Mouse (Mus musculus) cortical plate, adult 2 months (tissue): ENCODE data around the gene Dlg4. TPM values are rescaled to one million over a fixed set of nuclear protein-coding genes. Genes with fewer than 3 reads are reported as not detected.
A peak's percentile ranks its signal among the peaks of the same experiment; 100 is the strongest.

Experiments used
- H3K27ac ChIP-seq: fragments of 200-500 bp; 2 replicates; pipeline ENCODE4 v1.5.1; 2012; ENCODE audit warnings: low read length, control low read depth, inconsistent platforms; ENCODE audit not compliant: insufficient read depth
- H3K4me1 ChIP-seq: fragments of 200-500 bp; 2 replicates; pipeline ENCODE4 v1.6.1; 2011; ENCODE audit warnings: low read length; ENCODE audit not compliant: control insufficient read depth, insufficient read depth
- H3K4me3 ChIP-seq: fragments of 200-500 bp; 2 replicates; pipeline ENCODE4 v1.5.1; 2011; ENCODE audit warnings: mild to moderate bottlenecking, low read length, control low read depth; ENCODE audit not compliant: insufficient read depth
- CTCF ChIP-seq: fragments of 200-500 bp; IDR thresholded peaks from 2 replicates; pipeline ENCODE4 v1.5.1; 2011; ENCODE audit warnings: mild to moderate bottlenecking, control low read depth, low read length; ENCODE audit not compliant: insufficient read depth; ENCODE audit errors: extremely low read depth
- POLR2A ChIP-seq: fragments of 200-500 bp; IDR thresholded peaks from 2 replicates; pipeline ENCODE4 v1.6.1; 2011; ENCODE audit warnings: mild to moderate bottlenecking, low read length, control low read depth; ENCODE audit not compliant: insufficient read depth; ENCODE audit errors: extremely low read depth
- polyA plus RNA-seq: library from polyadenylated mRNA; depleted of rRNA; stranded (reverse); fragments of >200 nt; gene quantifications from 2 replicates; pipeline ENCODE4 v1.2.3, GENCODE M21; 2012

Gene Dlg4
- polyA plus RNA-seq, 1 experiment = 816 TPM

DNA sequence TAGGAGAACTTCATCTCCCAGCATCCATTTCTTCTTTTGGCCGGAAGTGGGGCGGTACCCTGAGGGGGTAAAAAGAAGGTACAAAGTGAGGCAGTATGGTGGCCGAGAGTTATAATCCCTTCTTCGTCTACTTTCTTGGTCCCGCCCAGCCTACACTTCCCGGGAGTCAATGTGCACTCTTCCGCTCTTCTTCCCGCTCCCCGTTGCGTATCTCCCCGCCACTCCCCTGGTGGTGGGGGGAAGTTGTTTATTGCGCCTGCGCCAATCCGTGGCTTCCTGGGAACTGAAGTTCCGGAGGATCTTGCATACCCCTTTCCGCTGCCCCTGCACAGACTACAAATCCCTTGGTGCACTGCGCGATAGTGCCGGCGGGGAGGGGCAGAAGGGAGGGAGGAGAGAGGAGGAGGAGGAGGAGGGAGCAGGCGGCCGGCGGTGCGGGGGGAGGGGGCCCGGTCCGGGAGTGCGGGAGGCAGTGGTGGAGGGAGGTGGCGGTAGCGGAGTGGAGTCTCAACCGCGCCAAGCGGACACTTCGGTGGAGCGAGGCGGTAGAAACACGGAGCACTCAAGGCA is 21.3 kb upstream of the Dlg4 start, which contains the start of gene Phf23:
TSS of gene Phf23 (plus strand) at position 387 of the 570 bp plus-strand sequence.
- peak within 1 kb of the TSS; percentile 61 for H3K27ac ChIP-seq
- peak; percentile 44; the same call in 1 of the 2 replicates for TF ChIP-seq POLR2A
- no peak for TF ChIP-seq CTCF
- H3K4me3 ChIP-seq = peak within 1 kb of the TSS; percentile 84
- H3K4me1 ChIP-seq = peaks cover 6% of the 10 kb centered on the region; the same call in 1 of the 2 replicates

DNA sequence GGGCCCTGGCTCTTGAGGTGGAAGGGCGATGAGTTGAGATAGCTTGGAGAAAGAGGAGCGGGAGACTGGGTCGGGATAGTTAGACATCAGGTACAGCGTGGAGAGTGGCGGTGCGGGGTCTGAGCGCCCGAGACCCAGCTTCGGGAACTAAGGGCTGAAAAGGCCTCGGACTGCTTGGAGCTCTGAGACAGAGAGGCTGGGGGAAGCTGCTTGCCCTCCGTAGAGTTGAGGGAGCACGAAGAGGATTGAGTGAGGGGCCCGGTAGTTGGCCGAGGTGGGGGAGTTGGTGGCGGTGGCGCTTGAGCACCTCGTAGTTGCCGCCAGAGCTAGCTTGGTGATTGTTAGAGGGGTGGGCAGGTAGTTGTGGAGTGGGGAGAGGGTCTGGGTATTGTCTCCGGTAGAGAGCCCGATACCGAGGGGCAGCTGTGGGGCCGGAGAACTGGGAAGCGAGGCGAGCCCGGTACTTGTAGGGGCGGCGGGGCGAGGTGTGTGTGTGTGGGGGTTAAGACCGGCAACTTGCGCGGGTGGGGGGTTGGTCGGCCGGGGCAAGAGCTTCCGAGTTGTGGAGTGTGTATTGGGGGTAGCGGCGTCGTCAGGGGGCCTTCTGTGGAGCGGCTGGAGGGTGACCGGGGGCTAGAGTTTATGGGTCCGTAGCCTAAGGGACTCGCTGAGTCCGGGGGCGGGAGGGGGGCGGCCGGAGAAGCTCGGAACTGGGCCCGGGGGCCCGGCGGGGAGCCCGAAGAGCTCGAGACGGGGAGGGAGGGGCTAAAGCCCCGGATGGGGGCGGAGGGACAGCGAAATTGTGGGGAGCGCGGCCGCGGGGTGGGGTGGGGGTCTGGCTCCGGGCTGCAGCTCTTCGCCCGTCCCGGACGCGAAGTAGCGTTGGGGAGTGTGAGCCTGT is 20.3 kb upstream of the Dlg4 start:
- peak overlapping the region; percentile 75 for H3K27ac ChIP-seq
- TF ChIP-seq CTCF = no peak
- no peak for TF ChIP-seq POLR2A
- H3K4me3 ChIP-seq = peak overlapping the region; percentile 84
- peaks cover 6% of the 10 kb centered on the region; the same call in 1 of the 2 replicates for H3K4me1 ChIP-seq

DNA sequence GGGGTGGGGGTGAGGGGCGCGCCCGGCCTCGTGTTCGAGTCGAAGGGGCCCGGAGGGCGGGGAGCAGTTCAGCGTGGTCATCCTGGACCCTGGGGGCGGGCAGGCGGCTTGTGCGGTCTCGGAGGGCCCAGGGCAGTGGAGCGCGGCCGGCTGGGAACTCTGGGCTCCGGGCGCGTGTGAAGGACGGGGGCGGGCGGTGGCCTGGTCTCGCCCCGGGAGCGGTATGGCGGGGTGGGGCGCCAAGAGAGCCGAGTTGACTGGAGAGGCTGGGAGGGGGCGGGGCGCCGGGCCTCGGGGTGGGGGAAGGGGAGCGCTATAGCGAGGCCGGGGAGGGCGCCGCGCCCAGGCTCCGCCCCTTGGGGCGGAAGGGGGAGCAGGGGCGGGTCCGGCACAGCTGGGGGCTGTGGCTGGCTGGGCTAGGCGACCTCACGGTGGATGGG is 19.7 kb upstream of the Dlg4 start:
- Histone ChIP-seq H3K27ac (peak overlapping the region; percentile 75; the same call in 1 of the 2 replicates), H3K4me3 (peak overlapping the region; percentile 84), H3K4me1 (peaks cover 6% of the 10 kb centered on the region; the same call in 1 of the 2 replicates)
- no peak for TF ChIP-seq POLR2A
- no peak for TF ChIP-seq CTCF

DNA sequence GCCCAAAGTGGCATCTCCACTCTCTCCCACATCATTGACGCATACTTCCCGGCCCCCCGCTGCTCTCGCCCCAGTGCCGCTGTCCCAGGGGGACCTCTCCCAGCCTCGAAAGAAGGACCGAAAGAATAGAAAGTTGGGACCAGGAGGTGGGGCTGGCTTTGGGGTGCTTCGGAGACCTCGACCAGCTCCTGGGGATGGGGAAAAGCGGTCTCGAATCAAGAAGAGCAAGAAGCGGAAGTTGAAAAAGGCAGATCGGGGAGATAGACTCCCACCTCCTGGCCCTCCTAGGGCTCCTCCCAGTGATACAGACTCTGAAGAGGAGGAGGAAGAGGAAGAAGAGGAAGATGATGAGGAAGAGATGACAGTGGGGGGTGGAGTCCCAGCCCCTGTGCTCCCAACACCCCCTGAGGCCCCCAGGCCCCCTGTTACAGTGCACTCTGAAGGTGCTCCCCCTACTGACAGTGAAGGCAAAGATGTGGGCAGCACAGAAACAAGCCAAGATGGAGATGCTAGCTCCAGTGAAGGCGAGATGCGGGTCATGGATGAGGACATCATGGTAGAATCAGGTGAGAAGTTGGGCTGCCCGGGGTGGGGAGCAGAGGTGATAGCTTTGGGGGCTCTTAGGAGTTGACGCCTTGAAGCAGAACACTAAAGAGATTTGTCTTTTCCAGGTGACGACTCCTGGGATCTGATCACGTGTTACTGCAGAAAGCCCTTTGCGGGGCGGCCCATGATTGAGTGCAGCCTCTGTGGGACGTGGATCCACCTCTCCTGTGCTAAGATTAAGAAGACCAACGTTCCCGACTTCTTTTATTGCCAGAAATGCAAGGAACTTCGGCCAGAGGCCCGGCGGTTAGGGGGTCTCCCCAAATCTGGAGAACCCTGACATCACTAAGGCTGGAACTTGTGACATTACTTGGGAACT is 17.9 kb upstream of the Dlg4 start:
- H3K4me3 ChIP-seq = no peak overlapping the region
- peak; percentile 20; the same call in 1 of the 2 replicates for TF ChIP-seq CTCF
- no peak for TF ChIP-seq POLR2A
- no peak overlapping the region for H3K27ac ChIP-seq
- peaks cover 4% of the 10 kb centered on the region; the same call in 1 of the 2 replicates for H3K4me1 ChIP-seq

DNA sequence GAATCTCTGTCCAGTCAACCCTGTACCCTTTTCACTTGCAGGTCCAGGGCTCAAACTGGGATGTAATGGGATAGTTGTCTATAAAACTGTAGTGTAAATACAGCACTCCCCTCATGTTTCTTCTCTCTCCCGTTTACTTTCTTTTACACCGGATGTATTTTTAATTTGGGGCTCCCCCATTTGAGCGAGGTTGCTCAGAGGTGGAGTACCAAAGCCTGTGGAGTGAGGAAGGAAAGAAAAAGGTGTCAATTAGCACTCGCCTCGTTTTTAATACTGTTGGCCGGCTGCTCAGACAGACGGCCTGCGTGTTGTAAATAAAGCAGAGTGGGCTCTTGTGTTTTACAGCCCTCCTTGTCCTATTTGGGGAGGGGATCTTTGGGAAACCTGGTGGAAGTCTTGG is 17.1 kb upstream of the Dlg4 start:
- Histone ChIP-seq H3K4me3 (no peak overlapping the region), H3K4me1 (peaks cover 8% of the 10 kb centered on the region; the same call in 1 of the 2 replicates), H3K27ac (no peak overlapping the region)
- no peak for TF ChIP-seq POLR2A
- no peak for TF ChIP-seq CTCF

DNA sequence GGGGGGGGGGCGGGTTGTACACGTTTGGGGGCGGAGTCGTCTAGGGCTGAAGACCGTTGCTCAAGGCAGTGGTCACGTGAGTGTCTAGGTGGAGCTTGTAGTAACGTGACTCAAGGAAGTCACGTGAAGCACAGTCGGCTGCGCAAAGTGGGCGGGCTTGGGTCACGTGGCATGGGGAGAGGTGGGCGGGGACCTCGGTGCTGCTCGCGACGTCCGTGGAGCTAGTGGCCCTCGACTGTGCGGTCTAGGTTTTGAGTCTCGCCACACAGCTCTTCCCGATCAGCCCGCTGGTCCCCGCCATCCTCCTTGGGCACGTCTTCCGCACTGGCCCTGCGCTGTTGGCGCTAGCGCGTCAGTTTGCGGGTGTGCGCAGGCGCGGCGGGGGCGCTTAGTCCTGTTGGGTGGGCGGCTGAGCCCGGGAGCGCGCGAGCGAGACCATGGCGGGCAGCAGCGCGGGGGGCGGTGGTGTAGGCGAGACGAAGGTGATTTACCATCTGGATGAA is 16.3 kb upstream of the Dlg4 start, which contains the start of gene Dvl2:
TSS of gene Dvl2 (plus strand) at position 200 of the 503 bp plus-strand sequence.
- H3K4me1 ChIP-seq = peaks cover 8% of the 10 kb centered on the region; the same call in 1 of the 2 replicates

DNA sequence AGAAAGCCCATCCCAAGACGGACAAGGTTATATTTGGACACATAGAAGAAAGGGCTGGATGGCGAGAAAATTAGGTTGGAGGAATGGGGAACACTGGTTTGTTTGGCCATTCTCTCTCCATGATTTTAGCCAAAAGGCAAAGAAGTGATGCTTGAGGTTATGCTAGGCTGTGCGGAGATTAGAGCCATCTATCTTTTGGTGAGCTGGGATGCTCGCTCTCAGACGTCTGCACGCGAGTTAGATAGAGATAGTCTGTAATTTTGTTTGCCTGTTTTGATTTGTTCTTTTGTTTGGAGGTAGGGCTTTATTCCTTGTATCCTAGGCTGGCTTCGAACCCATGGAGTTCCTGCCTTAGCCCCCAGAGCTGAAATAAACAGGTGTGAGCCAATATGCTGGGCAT is 15.6 kb upstream of the Dlg4 start:
- Histone ChIP-seq H3K4me3 (peak overlapping the region; percentile 83), H3K4me1 (peaks cover 8% of the 10 kb centered on the region; the same call in 1 of the 2 replicates), H3K27ac (peak overlapping the region; percentile 89)
- no peak for TF ChIP-seq CTCF
- TF ChIP-seq POLR2A = no peak

More for the DNA sequence above, 16.3 kb upstream of the Dlg4 start, which contains the start of gene Dvl2:
- peak; percentile 93; the same call in 1 of the 2 replicates for TF ChIP-seq POLR2A
- TF ChIP-seq CTCF = no peak
- Histone ChIP-seq H3K4me3 (peak within 1 kb of the TSS; percentile 83), H3K27ac (peak within 1 kb of the TSS; percentile 89)

DNA sequence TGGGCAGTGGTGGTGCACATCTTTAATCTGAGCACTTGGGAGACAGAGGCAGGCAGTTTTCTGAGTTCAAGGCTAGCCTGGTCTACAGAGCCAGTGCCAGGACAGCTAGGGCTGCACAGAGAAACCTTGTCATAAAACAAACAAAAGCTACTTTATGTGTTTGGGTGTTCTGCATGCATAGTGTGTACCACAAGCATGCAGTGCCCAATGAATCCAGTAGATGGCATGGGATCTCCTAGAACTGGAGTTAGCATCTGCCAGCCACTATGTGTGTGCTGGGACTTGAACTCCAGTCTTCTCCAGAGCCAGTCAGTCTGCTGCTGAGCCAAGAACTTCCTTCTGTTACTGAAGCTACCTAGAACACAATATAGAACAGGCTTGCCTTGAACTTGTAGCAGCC is 14.9 kb upstream of the Dlg4 start:
- Histone ChIP-seq H3K4me1 (peaks cover 8% of the 10 kb centered on the region; the same call in 1 of the 2 replicates), H3K27ac (no peak overlapping the region), H3K4me3 (no peak overlapping the region; the same call in 1 of the 2 replicates)
- TF ChIP-seq CTCF = peak; percentile 23; the same call in 1 of the 2 replicates
- TF ChIP-seq POLR2A = no peak
